Mouse (Mus musculus) bone marrow macrophage, adult 2 months (primary cell): ENCODE measurements around the gene Ceacam20. TPM values are rescaled to one million over a fixed set of nuclear protein-coding genes. Genes with fewer than 3 reads are reported as not detected.

Experiments used
- H3K27ac ChIP-seq: 2 replicates; pipeline ENCODE4 v1.5.1; 2012; ENCODE audit warnings: low read depth, low read length; ENCODE audit not compliant: insufficient read depth
- H3K4me1 ChIP-seq: 2 replicates; pipeline ENCODE4 v1.6.1; 2012; ENCODE audit warnings: low read length; ENCODE audit not compliant: control insufficient read depth, insufficient read depth
- H3K4me3 ChIP-seq: 2 replicates; pipeline ENCODE4 v1.5.1; 2012; ENCODE audit warnings: mild to moderate bottlenecking, low read length, moderate library complexity; ENCODE audit not compliant: insufficient read depth
- CTCF ChIP-seq: IDR thresholded peaks from 2 replicates; pipeline ENCODE4 v1.5.1; 2012; ENCODE audit warnings: low read depth, mild to moderate bottlenecking, low read length, moderate library complexity
- POLR2A ChIP-seq: IDR thresholded peaks from 2 replicates; pipeline ENCODE4 v1.6.1; 2012; ENCODE audit warnings: mild to moderate bottlenecking, low read depth, low read length, borderline replicate concordance
- polyA plus RNA-seq: library from polyadenylated mRNA; stranded (reverse); fragments of >200 nt; gene quantifications from 2 replicates; pipeline ENCODE4 v1.2.4, GENCODE M21; 2012; ENCODE audit not compliant: missing spikeins, insufficient read depth, insufficient read length

Ceacam20 gene
- polyA plus RNA-seq, 1 experiment, result not detected

- TF ChIP-seq POLR2A, result no peak
- no peak overlapping the region for H3K4me3 ChIP-seq
- H3K27ac ChIP-seq, result no peak overlapping the region
- H3K4me1 ChIP-seq, result peaks cover 9% of the 10 kb centered on the region
These were observed 16.3 kb upstream of the Ceacam20 start for GRCm38 (mm10) chr7:19948956-19949355.

DNA sequence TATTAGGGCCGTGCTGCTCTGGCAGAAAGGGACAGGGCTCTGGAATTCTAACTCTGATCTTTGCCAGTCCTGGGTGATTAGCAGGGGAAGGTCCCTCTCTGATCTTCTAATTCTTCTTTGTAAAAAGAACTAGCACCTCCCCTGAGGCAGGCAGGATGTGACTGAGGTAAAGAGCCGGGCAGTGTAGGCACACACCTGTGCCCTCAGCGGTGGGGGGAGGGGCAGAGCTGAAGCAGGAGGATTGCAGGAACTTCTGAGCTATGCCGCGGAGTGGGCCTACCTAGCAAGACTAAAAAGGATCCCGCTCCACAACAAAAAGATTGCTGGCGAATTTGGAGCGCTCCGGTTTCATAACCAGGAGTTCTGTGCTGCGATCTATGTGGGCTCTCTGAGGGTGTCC is 15.2 kb upstream of the Ceacam20 start:
- peaks cover 9% of the 10 kb centered on the region for H3K4me1 ChIP-seq
- TF ChIP-seq POLR2A (no peak), CTCF (no peak)
- no peak overlapping the region for H3K27ac ChIP-seq
- no peak overlapping the region for H3K4me3 ChIP-seq

DNA sequence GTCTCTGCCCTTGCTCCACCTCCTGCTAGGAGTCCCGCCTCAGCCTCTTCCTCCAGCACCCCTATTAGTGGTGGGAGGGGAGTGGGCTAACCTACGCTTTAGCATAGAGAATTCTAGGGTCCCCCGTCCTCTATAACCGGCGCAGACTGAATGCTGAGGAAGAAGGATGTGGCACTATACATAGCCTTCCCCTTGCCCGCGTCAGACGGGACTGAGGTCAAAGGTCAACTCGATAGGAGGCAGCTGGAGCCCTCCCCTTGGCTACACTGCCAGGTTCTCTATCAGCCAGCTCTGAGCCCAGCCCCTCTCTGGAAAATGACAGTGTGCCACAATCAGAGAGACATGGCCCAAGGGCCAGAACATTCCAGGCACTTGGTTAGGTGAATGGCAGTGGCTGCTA is 14.6 kb upstream of the Ceacam20 start, which contains the start of gene Igsf23:
Gene Igsf23, minus strand, starts transcription at position 168 of the 400 bp plus-strand sequence.
- Histone ChIP-seq H3K4me3 (no peak within 1 kb of the TSS), H3K27ac (no peak within 1 kb of the TSS), H3K4me1 (peaks cover 9% of the 10 kb centered on the region)
- TF ChIP-seq CTCF (no peak), POLR2A (no peak)

DNA sequence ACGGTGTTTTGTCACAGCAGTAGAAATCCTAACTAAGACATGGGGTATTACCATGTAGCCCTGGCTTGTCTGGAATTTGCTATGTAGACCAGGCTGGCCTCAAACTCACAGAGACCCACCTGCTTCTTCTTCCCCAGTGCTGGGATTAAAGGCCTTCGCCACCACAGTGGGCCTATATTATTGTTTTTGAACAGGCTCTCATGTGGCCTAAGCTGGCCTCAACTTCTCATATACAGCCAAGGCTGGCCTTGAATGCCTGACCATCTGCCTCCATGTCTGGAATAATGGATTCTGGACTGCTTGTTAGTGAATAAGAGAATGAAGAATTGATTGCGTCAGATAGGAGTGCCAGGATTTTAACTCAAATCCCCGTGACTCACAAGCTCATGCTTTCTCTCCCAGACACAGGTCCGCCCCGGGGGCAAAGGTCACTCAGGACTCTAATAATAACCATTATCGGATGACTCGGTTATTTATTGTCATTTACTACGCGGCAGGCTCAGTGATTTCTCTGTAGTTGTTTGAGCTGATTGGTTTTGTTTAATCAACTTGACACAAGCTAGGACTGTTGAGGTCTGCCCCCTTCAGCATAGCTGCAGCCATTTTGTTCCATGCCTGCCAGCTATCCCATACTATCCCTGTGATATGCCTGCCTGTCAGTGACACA is 12.8 kb upstream of the Ceacam20 start:
- Histone ChIP-seq H3K27ac (no peak overlapping the region), H3K4me3 (no peak overlapping the region), H3K4me1 (peaks cover 9% of the 10 kb centered on the region)
- no peak for TF ChIP-seq POLR2A
- TF ChIP-seq CTCF, result no peak

DNA sequence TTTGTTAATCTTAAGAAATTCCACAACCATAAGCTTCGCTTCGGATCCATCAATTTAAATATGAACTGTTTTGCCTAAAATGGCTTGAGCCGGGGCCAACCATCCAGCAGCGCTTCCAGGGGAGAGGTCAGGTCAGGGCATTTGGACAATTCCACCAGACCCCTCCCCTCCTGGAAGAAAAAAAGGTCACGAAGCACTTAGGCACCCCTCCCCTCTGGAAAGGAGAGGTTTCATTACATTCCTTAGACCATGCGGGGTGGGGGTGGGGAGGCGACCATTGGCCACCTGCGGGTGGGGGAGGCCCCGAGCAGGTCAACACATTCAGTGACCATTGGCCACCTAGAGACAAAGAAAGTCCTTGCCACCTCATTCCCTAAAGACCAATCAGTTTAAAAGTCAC is 12.2 kb upstream of the Ceacam20 start:
- Histone ChIP-seq H3K4me1 (peaks cover 9% of the 10 kb centered on the region), H3K4me3 (no peak overlapping the region), H3K27ac (no peak overlapping the region)
- TF ChIP-seq CTCF (no peak), POLR2A (no peak)

GRCm38 (mm10) chr7:19955861-19956260 is 9.4 kb upstream of the Ceacam20 start:
- Histone ChIP-seq H3K27ac (no peak overlapping the region), H3K4me1 (peaks cover 9% of the 10 kb centered on the region), H3K4me3 (no peak overlapping the region)
- TF ChIP-seq CTCF (no peak), POLR2A (no peak)

DNA sequence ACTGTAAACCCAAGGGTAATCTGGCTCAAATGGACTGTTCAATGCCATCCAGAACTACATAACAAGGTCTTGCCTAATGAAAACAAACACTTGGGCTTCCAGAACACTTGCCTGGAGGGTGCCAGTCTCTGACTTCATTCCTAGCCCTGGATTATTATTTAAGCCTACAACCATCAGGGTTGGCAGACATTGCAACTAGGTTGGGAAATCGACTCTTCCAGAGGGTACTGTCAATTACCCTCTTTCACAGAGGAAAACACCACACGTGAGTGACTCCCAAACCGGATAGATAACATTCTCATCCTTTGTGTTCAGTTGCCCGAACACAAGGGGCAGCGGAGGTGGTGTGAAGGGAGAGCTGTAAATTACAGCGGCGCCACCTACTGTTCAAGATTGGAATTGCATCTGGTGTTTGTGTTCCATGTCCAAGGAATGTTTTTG is 8.9 kb upstream of the Ceacam20 start:
- H3K4me3 ChIP-seq, result no peak overlapping the region
- peaks cover 9% of the 10 kb centered on the region for H3K4me1 ChIP-seq
- no peak overlapping the region for H3K27ac ChIP-seq
- TF ChIP-seq POLR2A (no peak), CTCF (peak; percentile 87)

GRCm38 (mm10) chr7:19962423-19962822 is 2.8 kb upstream of the Ceacam20 start:
- no peaks in the 10 kb centered on the region for H3K4me1 ChIP-seq
- no peak overlapping the region for H3K27ac ChIP-seq
- H3K4me3 ChIP-seq, result no peak overlapping the region

DNA sequence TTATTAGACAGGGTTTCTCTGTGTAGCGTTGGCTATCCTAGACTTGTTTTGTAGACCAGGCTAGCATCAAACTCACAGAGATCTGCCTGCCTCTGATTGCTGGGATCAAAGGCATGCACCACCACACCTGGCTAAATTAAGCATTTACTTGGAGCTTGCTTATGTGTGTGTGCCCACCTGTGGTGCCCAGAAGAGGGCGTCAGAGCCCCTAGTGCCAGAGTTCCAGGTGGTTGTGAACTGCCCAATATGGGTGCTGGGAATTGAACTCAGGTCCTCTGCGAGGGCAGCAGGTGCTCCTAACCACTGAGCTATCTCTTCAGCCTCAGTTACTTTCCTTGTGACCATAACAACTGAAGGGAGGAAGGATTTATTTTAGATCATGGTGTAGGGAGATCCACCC is 3.9 kb downstream of the Ceacam20 start:
- TF ChIP-seq POLR2A (no peak), CTCF (no peak)
- no peaks in the 10 kb centered on the region for H3K4me1 ChIP-seq
- no peak overlapping the region for H3K4me3 ChIP-seq
- no peak overlapping the region for H3K27ac ChIP-seq

More at GRCm38 (mm10) chr7:19962423-19962822, 2.8 kb upstream of the Ceacam20 start:
- TF ChIP-seq CTCF (no peak), POLR2A (no peak)

GRCm38 (mm10) chr7:19969541-19970090 is 4.4 kb downstream of the Ceacam20 start:
- Histone ChIP-seq H3K27ac (no peak overlapping the region), H3K4me3 (no peak overlapping the region), H3K4me1 (no peaks in the 10 kb centered on the region)
- TF ChIP-seq CTCF (no peak), POLR2A (no peak)
